Mouse (Mus musculus) neural tube, embryonic 13.5 days (tissue): Measurements from ENCODE around the gene Shprh. TPM values are rescaled to one million over a fixed set of nuclear protein-coding genes. Genes with fewer than 3 reads are reported as not detected.
"Not testable (repeated sequence)": the region's sequence is repeated elsewhere in the genome, so short reads cannot be mapped to it uniquely, and the experiment has no call there.

ENCODE experiments used
- ATAC-seq: fragments of 200-750 bp; cut with Nextera tagmentation; 2 replicates; pipeline ENCODE4 v1.8.0; 2017; ENCODE audit warnings: low read depth, mild to moderate bottlenecking, moderate TSS enrichment, moderate library complexity
- H3K27ac ChIP-seq: fragments of 300-500 bp; sonication (generic); replicated peaks from 2 replicates; pipeline ENCODE4 v1.5.1; 2015; ENCODE audit warnings: moderate library complexity, mild to moderate bottlenecking, inconsistent platforms
- H3K27me3 ChIP-seq: fragments of 300-500 bp; sonication (generic); 2 replicates; pipeline ENCODE4 v1.6.1; 2015; ENCODE audit warnings: mild to moderate bottlenecking, inconsistent platforms
- H3K36me3 ChIP-seq: fragments of 300-500 bp; sonication (generic); 2 replicates; pipeline ENCODE4 v1.6.1; 2015; ENCODE audit warnings: mild to moderate bottlenecking, inconsistent platforms
- H3K4me1 ChIP-seq: fragments of 300-500 bp; sonication (generic); replicated peaks from 2 replicates; pipeline ENCODE4 v1.6.1; 2015; ENCODE audit warnings: inconsistent platforms
- H3K4me2 ChIP-seq: fragments of 300-500 bp; sonication (generic); 2 replicates; pipeline ENCODE4 v1.6.1; 2015; ENCODE audit warnings: inconsistent platforms, mild to moderate bottlenecking, moderate library complexity
- H3K4me3 ChIP-seq: fragments of 300-500 bp; sonication (generic); 2 replicates; pipeline ENCODE4 v1.5.1; 2015; ENCODE audit warnings: mild to moderate bottlenecking, inconsistent platforms
- H3K9ac ChIP-seq: fragments of 300-500 bp; sonication (generic); 2 replicates; pipeline ENCODE4 v1.6.1; 2015; ENCODE audit warnings: moderate library complexity, mild to moderate bottlenecking, inconsistent platforms
- H3K9me3 ChIP-seq: fragments of 300-500 bp; sonication (generic); 2 replicates; pipeline ENCODE4 v1.6.1; 2016; ENCODE audit warnings: inconsistent platforms
- WGBS: fragments of 180-500 bp; shearing (Covaris S2); methylation state at CpG from one replicate; pipeline ENCODE4 v1.1.7; 2015; 5-methylcytosine and 5-hydroxymethylcytosine counted together
- polyA plus RNA-seq: library from polyadenylated mRNA; unstranded; fragments of >200 nt; fragmentation: Nextera tagmentation; extraction: Ambion mirVana; gene quantifications from 2 replicates; pipeline ENCODE4 v1.2.1, GENCODE M21; 2015

Shprh gene
- polyA plus RNA-seq, 1 experiment from 2014 or later, result 20.1 TPM

DNA sequence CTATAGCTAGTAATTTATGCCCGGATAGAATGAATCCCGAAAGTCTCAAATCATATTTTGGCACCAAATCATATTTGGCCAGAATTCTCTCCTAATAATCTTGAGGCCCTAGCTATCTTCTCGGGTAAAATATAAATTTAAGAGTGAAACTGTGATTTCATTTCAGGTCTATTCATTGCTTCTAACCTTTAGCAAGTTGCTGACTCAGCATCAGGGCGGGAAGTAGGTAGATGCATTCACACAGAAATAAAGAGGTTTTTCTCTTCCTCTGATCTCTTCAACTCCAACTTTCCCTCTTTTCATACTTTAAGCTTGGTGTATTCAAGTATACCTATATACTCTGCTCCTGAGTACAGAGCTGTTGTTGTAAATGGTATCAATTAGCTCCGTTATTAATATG, 30.9 kb downstream of the Shprh start:
- H3K9ac ChIP-seq, result no peak overlapping the region
- H3K27ac ChIP-seq, result no peak overlapping the region
- peaks cover 67% of the 10 kb centered on the region for H3K36me3 ChIP-seq
- no peak overlapping the region for H3K4me3 ChIP-seq
- no peaks in the 10 kb centered on the region for H3K4me1 ChIP-seq
- WGBS, result 94% methylated on average over 5 of the region's 5 CpGs
- no peaks in the 10 kb centered on the region for H3K9me3 ChIP-seq
- no peak overlapping the region for H3K4me2 ChIP-seq
- no peak for ATAC-seq
- H3K27me3 ChIP-seq, result no peaks in the 10 kb centered on the region

DNA sequence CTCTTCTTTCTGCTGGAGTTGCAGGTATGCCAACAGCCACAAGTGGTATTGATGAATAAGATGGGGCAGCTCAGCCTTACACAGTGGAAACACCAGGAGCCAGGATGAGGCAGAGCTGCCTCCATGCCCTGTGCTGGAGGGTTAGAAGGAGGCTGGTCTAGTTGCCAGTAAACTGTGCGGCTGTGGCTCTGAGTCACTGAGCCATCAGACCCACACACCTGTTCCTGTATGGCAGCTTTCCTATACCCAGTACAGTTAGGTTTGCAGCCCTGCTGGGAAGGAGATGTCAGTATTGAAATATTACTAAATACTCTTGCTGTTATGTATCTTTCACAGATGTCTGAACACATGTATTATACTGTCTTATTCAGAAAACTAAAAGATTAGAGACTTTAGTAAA, 48.1 kb downstream of the Shprh start:
- H3K4me1 ChIP-seq, result no peaks in the 10 kb centered on the region
- H3K27ac ChIP-seq, result no peak overlapping the region
- H3K4me3 ChIP-seq, result no peak overlapping the region
- WGBS, result 85% methylated on average over 1 of the region's 1 CpGs
- peaks cover 62% of the 10 kb centered on the region for H3K36me3 ChIP-seq
- ATAC-seq, result no peak
- H3K9me3 ChIP-seq, result no peaks in the 10 kb centered on the region
- H3K27me3 ChIP-seq, result no peaks in the 10 kb centered on the region
- H3K9ac ChIP-seq, result no peak overlapping the region
- no peak overlapping the region for H3K4me2 ChIP-seq

DNA sequence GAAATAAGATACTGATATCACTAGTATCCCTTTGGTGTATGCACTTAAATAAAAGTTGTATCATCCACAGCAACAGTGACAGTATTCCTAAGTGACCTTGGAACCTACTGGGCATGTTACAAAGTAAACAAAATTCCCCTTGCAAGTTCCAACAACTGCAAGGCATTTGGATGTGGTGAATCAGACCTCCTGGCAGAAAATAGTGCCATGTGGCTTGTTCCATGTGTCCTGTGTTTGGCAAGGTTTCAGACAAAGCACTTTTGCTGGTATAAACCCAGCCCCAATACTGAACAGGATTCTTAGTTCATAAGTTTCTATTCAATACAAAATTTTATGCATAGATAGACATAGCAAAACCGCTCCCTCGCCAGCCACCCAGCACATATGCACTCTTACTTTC, 49.1 kb downstream of the Shprh start:
- Histone ChIP-seq H3K36me3 (peaks cover 68% of the 10 kb centered on the region), H3K9me3 (no peaks in the 10 kb centered on the region), H3K4me3 (no peak overlapping the region), H3K4me1 (no peaks in the 10 kb centered on the region), H3K9ac (no peak overlapping the region), H3K27me3 (no peaks in the 10 kb centered on the region), H3K27ac (no peak overlapping the region), H3K4me2 (no peak overlapping the region)
- 97% methylated on average over 2 of the region's 2 CpGs for WGBS
- ATAC-seq, result no peak

DNA sequence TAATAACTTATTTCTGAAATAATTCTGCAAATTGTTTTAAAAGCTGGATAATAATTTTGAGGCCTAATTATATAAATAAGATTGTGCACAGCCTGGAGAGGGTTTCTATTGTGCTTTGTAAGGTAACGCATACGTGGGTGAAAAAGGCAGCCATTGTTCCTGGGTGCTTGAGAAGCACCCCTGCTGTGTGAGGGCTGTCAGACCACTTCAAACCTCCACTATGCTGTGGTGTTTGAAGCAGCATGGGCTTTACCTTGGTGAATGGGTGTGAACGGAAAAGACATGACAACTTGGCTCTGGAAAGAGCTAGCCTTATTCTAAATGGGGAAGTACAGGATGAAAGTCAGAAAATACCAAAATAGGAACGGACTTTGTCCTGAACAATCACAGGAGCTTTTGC, 50.8 kb downstream of the Shprh start:
- WGBS, result 64% methylated on average over 4 of the region's 4 CpGs
- H3K36me3 ChIP-seq, result peaks cover 57% of the 10 kb centered on the region
- no peaks in the 10 kb centered on the region for H3K9me3 ChIP-seq
- H3K9ac ChIP-seq, result no peak overlapping the region
- ATAC-seq, result no peak
- H3K27ac ChIP-seq, result no peak overlapping the region
- H3K4me3 ChIP-seq, result no peak overlapping the region
- no peaks in the 10 kb centered on the region for H3K27me3 ChIP-seq
- H3K4me1 ChIP-seq, result no peaks in the 10 kb centered on the region
- H3K4me2 ChIP-seq, result no peak overlapping the region

DNA sequence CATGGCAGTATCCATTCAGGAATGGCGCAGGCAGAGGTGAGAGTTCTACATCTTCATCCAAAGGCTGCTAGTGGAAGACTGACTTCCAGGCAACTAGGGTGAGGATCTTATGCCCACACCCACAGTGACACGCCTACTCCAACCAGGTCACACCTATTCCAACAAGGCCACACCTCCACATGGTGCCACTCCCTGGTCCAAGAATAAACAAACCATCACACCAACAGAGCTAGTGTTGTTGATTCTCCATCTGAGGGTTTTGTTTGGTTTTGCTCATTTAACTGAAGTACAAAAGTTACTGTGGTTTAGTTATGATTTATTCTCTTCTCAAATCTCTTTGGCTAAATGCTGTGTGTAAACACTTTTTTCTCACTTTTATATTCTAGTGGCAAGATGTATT, 56.7 kb downstream of the Shprh start:
- WGBS, result 89% methylated on average over 2 of the region's 2 CpGs
- peaks cover 53% of the 10 kb centered on the region for H3K36me3 ChIP-seq
- H3K4me2 ChIP-seq, ATAC-seq, H3K4me1 ChIP-seq, H3K4me3 ChIP-seq, H3K27ac ChIP-seq, H3K27me3 ChIP-seq, H3K9me3 ChIP-seq, H3K9ac ChIP-seq: not testable (repeated sequence)

DNA sequence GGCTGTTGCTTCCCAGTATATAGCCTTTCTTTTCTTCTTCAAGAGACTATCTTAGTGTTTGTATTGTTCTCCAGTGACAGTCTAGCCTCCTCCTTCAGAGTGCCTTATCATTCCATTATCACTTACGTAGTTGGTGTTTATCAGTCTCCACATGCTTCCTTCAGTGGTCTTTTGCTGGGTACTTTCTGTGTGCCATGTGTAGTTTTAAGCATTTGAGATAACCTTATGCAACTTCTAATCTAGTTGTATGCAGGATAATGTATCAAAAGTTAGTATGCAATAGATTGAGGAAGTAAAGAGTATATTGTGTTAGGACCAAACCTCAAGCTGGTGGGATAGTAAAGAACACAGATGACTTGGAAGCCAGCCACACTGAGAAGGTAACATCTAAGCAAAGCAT, 59.4 kb downstream of the Shprh start:
- H3K9ac ChIP-seq, result no peak overlapping the region
- 100% methylated on average over 1 of the region's 1 CpGs for WGBS
- H3K4me2 ChIP-seq, result no peak overlapping the region
- H3K9me3 ChIP-seq, result no peaks in the 10 kb centered on the region
- H3K27me3 ChIP-seq, result no peaks in the 10 kb centered on the region
- H3K36me3 ChIP-seq, result peaks cover 59% of the 10 kb centered on the region
- no peak for ATAC-seq
- H3K4me1 ChIP-seq, result no peaks in the 10 kb centered on the region
- H3K4me3 ChIP-seq, result no peak overlapping the region
- no peak overlapping the region for H3K27ac ChIP-seq

DNA sequence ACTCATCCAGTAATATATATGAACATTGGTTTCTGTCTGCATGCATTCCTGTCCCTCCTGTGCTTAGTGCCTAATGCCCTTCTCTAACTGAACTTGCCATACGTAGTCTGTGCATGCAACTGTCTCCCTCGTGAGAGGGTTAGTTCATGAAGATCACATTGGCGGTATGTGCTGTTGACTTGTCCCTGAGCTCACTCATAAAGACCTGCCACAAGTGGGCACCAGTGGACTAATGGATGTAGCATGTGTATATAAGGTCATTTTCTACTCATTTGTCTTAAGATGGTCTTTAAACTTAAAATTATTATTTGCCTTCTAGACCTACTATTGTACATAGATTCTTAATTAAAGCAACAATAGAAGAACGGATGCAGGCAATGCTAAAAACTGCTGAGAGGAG, 62.8 kb downstream of the Shprh start:
- no peak for ATAC-seq
- Histone ChIP-seq H3K27ac (no peak overlapping the region), H3K4me3 (no peak overlapping the region), H3K36me3 (peaks cover 64% of the 10 kb centered on the region), H3K4me1 (no peaks in the 10 kb centered on the region), H3K27me3 (no peaks in the 10 kb centered on the region), H3K9ac (no peak overlapping the region), H3K9me3 (no peaks in the 10 kb centered on the region), H3K4me2 (no peak overlapping the region)
- 86% methylated on average over 4 of the region's 4 CpGs for WGBS

DNA sequence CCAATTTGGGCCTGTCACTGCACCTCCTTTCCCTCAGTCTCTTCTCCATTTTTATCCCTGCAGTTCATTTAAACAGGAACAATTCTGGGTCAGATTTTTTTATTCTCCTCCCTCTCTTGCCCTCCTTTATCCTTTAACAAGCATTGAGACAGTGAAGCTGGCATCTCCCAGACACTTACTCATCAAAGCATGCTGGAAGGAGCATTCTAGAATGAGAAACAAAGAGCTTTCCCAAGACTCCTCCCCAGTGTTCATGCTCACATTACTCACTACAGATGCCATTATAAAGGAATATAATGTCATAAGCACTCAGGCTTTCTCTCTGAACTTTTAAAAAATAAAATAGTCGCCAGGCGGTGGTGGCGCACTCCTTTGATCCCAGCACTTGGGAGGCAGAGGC, 77.2 kb downstream of the Shprh start:
- ATAC-seq, result no peak
- H3K4me2 ChIP-seq, result no peak overlapping the region
- WGBS, result 83% methylated on average over 3 of the region's 3 CpGs
- H3K9ac ChIP-seq, result no peak overlapping the region
- no peak overlapping the region for H3K4me3 ChIP-seq
- no peaks in the 10 kb centered on the region for H3K36me3 ChIP-seq
- no peaks in the 10 kb centered on the region for H3K4me1 ChIP-seq
- no peaks in the 10 kb centered on the region for H3K9me3 ChIP-seq
- H3K27me3 ChIP-seq, result no peaks in the 10 kb centered on the region
- no peak overlapping the region for H3K27ac ChIP-seq

DNA sequence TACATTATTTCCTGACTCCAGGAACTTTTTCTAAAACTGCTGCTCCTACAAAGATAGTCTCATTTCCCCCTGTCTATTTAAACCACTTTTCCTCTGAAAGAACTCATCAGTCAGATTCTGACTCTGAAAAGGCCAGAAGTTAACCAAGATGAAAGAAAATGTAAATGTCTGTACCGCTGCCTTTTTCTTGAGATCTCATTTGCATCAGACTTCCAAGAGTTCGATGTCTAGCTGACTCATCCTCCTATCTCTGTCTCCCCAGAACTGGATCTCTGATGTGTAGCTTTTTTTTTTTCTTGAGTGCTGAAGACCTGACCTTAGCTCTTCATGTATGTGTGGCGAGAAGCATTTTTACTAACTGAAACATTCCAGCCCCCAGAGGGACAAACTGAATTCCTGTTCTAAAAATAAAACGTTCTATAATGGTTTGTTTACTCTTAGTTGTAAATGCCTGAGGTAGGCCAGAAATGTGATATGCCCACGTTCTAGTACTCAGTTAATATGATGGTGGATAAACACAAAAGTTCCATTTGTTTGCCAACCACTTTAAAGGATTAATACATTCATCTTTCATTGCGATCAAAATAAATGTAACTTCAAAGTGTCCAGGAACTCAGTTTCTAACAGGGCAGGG, 80.4 kb downstream of the Shprh start:
- no peak for ATAC-seq
- H3K36me3 ChIP-seq, result no peaks in the 10 kb centered on the region
- H3K9me3 ChIP-seq, result no peaks in the 10 kb centered on the region
- H3K4me2 ChIP-seq, result no peak overlapping the region
- H3K27me3 ChIP-seq, result no peaks in the 10 kb centered on the region
- no peak overlapping the region for H3K9ac ChIP-seq
- H3K27ac ChIP-seq, result no peak overlapping the region
- 51% methylated on average over 6 of the region's 6 CpGs for WGBS
- H3K4me3 ChIP-seq, result no peak overlapping the region
- H3K4me1 ChIP-seq, result no peaks in the 10 kb centered on the region

DNA sequence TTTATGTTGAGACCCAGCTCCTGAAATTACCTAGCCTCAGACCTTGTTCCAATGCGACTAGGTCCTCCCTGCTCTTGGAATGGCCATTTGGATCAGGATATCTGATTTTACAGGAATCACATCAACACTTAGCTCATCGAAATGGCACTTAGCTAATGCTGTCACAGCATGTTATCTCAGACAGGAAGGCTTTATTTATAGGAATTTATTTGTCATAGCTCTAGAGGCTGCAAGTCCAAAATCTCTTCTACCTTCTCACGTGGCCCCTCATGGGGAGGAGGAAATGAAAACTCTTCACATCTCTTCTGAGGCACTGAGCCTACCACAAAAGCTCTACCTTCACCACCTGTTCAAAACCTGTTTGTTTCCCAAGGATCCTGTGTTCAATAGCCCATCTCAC, 84.0 kb downstream of the Shprh start:
- no peak overlapping the region for H3K4me2 ChIP-seq
- no peak overlapping the region for H3K9ac ChIP-seq
- WGBS, result 74% methylated on average over 3 of the region's 3 CpGs
- no peaks in the 10 kb centered on the region for H3K9me3 ChIP-seq
- H3K36me3 ChIP-seq, result no peaks in the 10 kb centered on the region
- no peaks in the 10 kb centered on the region for H3K4me1 ChIP-seq
- H3K27me3 ChIP-seq, result no peaks in the 10 kb centered on the region
- H3K27ac ChIP-seq, result no peak overlapping the region
- H3K4me3 ChIP-seq, result no peak overlapping the region
- no peak for ATAC-seq

DNA sequence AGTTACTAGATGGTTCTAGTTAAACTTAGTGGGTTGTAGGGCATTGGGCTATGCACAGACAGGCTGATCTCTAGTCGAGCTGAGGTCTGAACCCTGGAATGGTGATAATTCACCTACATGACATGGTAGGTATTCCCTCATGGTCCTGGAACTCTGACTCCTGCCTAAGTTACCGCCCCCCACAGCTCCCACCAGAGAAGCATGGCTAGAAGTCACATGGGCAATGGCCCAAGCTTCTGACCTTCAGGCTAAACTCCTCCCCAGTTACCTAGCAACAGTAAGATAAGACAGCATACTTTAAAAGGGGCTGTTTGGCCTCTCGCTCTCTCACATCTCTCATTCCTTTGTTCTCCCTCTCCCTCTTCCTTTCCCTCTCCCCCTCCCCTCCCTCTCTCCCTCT, 93.8 kb downstream of the Shprh start:
- not testable (repeated sequence) for H3K27me3 ChIP-seq, H3K4me1 ChIP-seq, H3K4me3 ChIP-seq, H3K9me3 ChIP-seq, H3K27ac ChIP-seq, H3K4me2 ChIP-seq, ATAC-seq, H3K36me3 ChIP-seq, H3K9ac ChIP-seq
- WGBS, result 57% methylated on average over 3 of the region's 3 CpGs

DNA sequence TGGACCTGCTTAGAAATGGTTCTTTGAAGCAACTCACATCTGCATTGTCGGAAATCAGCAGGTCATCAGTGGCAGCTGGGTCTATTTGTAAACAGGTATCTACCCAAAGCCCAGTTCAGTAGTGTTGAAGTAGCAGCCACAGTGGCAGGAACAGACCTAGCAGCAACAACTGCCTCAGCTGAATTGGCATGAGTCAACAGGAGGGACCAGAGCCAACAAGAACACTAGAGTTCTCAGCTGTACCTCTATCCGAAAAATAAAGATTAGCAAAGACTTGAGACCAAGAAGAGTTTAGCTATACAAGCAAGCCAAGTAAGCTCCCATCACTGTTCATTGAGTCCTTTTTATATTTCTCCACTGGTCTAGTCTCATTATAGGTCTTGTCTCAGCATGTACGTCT, 99.0 kb downstream of the Shprh start:
- no peak overlapping the region for H3K9ac ChIP-seq
- no peaks in the 10 kb centered on the region for H3K36me3 ChIP-seq
- H3K4me2 ChIP-seq, result no peak overlapping the region
- WGBS, result 90% methylated on average over 3 of the region's 3 CpGs
- no peak for ATAC-seq
- H3K4me3 ChIP-seq, result no peak overlapping the region
- no peaks in the 10 kb centered on the region for H3K27me3 ChIP-seq
- no peak overlapping the region for H3K27ac ChIP-seq
- H3K4me1 ChIP-seq, result peaks cover 8% of the 10 kb centered on the region
- no peaks in the 10 kb centered on the region for H3K9me3 ChIP-seq

DNA sequence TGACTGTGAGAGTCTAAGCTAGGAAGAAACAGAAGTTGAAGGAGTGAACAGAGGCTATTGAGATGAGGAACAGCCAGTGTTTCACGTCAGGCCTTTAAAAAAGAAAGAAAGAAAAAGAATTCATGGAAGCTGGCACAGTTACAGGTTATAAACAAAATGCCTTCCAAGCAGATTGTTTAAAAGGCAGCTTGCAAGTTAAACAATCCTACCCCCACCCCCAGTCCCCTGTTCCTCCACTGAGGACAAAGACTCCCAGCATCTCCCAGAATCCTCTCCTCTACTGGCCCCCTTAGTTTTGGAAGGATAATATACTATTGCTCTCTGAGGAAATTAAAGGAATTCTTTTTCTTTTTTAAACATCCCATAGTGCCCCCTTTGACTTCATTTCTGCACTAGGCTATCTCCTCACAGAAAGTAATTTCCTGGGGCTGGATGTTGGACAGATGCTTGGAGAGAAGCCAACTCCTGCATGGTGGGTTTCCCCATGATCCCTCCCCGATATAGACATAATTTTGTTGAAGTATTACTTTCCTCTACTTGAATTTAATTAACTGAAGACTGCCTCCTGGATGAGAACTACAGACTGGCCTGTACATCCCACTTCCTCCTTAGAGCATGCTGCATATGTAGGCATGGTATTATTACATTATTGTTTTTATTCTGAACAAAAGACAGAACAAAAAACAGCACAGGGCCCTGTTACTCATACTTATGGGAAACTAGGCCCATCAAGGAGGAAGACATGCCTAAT, 101.2 kb downstream of the Shprh start:
- WGBS, result 27% methylated on average over 2 of the region's 2 CpGs
- H3K9ac ChIP-seq, result no peak overlapping the region
- no peaks in the 10 kb centered on the region for H3K27me3 ChIP-seq
- no peaks in the 10 kb centered on the region for H3K36me3 ChIP-seq
- H3K4me2 ChIP-seq, result no peak overlapping the region
- H3K27ac ChIP-seq, result no peak overlapping the region
- peak; percentile 65; the same call in 1 of the 2 replicates for ATAC-seq
- H3K4me3 ChIP-seq, result no peak overlapping the region
- H3K4me1 ChIP-seq, result peaks cover 8% of the 10 kb centered on the region
- no peaks in the 10 kb centered on the region for H3K9me3 ChIP-seq
